Mouse (Mus musculus): ENCODE data around the gene Nucb1.

DNA sequence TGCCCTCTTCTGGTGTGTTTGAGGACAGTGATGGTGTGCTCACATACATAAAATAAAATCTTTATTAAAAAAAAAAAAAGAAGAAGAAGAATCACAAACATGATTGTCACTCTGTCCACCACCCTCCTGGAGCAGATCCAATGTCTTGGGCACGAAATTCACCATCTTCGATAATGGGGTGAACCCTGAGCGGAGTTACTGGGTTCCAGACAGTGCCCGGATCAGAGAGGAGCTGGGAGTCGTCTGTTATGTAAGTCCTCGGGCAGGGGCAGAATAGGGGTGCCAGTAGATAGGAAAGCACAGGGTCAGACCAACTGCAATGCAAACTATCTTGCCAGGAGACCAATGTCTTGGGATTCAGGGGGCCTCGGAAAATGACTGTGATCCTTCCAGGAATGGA lies 10.4 kb upstream of the Nucb1 start:
- TF ChIP-seq CTCF (IDR thresholded peaks at IDR 0.05; ENCODE audit: low read depth, low read length): no peak
- no peak for TF ChIP-seq POLR2A (IDR thresholded peaks at IDR 0.05; ENCODE audit: extremely low read depth, insufficient read depth, low read length)

Measured in liver, adult 2 months (tissue).